Mouse (Mus musculus): ENCODE results near the gene Il17d. TPM values are rescaled to one million over a fixed set of nuclear protein-coding genes. Genes with fewer than 3 reads are reported as not detected.

Il17d gene
- total and polyA plus RNA-seq, 2 experiments = 0.17 TPM; not detected in 1

- DNase-seq (ENCODE audit: extremely low read depth, low read depth, low spot score) = no peak
- no peak for TF ChIP-seq POLR2A (IDR thresholded peaks at IDR 0.05; ENCODE audit: extremely low read depth, insufficient read depth, low read length)
- no peak for TF ChIP-seq CTCF (IDR thresholded peaks at IDR 0.05; ENCODE audit: low read depth, low read length)
- H3K4me1 ChIP-seq (ENCODE audit: control insufficient read depth, insufficient read depth, low read length) = no peaks in the 10 kb centered on the region
- no peak overlapping the region for H3K4me3 ChIP-seq (ENCODE audit: insufficient read depth, low read depth, low read length)
- H3K27ac ChIP-seq (replicated peaks; ENCODE audit: insufficient read depth, low read depth, low read length) = no peak overlapping the region
- H3K9ac ChIP-seq (ENCODE audit: low read depth, low read length) = no peak overlapping the region
- no peaks in the 10 kb centered on the region for H3K79me2 ChIP-seq (ENCODE audit: control insufficient read depth, insufficient read depth, low read length)
- WGBS = 72% methylated on average over 3 of the region's 3 CpGs
- 0 out of 2 replicates have a peak, but pooled peaks cover under 1% of the 10 kb centered on the region for H3K27me3 ChIP-seq (ENCODE audit: control insufficient read depth, insufficient read depth, low read length)
- H3K36me3 ChIP-seq (ENCODE audit: control insufficient read depth, insufficient read depth, low read length) = no peaks in the 10 kb centered on the region
These were observed 8.0 kb downstream of the Il17d start for GRCm38 (mm10) chr14:57532577-57532976.

GRCm38 (mm10) chr14:57533214-57533613 is 8.6 kb downstream of the Il17d start:
- TF ChIP-seq POLR2A (IDR thresholded peaks at IDR 0.05; ENCODE audit: extremely low read depth, insufficient read depth, low read length) = no peak
- peak; percentile 90 for TF ChIP-seq CTCF (IDR thresholded peaks at IDR 0.05; ENCODE audit: low read depth, low read length)
- no peaks in the 10 kb centered on the region for H3K4me1 ChIP-seq (ENCODE audit: control insufficient read depth, insufficient read depth, low read length)
- H3K4me3 ChIP-seq (ENCODE audit: insufficient read depth, low read depth, low read length) = no peak overlapping the region
- H3K79me2 ChIP-seq (ENCODE audit: control insufficient read depth, insufficient read depth, low read length) = no peaks in the 10 kb centered on the region
- H3K27ac ChIP-seq (replicated peaks; ENCODE audit: insufficient read depth, low read depth, low read length) = no peak overlapping the region
- no peaks in the 10 kb centered on the region for H3K27me3 ChIP-seq (ENCODE audit: control insufficient read depth, insufficient read depth, low read length)
- 50% methylated on average over 3 of the region's 3 CpGs for WGBS
- H3K9ac ChIP-seq (ENCODE audit: low read depth, low read length) = no peak overlapping the region
- no peaks in the 10 kb centered on the region for H3K36me3 ChIP-seq (ENCODE audit: control insufficient read depth, insufficient read depth, low read length)
- no peak for DNase-seq (ENCODE audit: extremely low read depth, low read depth, low spot score)

GRCm38 (mm10) chr14:57533841-57534240 is 9.3 kb downstream of the Il17d start:
- 49% methylated on average over 11 of the region's 11 CpGs for WGBS
- Histone ChIP-seq H3K4me3 (ENCODE audit: insufficient read depth, low read depth, low read length) (no peak overlapping the region), H3K27ac (replicated peaks; ENCODE audit: insufficient read depth, low read depth, low read length) (no peak overlapping the region), H3K4me1 (ENCODE audit: control insufficient read depth, insufficient read depth, low read length) (no peaks in the 10 kb centered on the region), H3K27me3 (ENCODE audit: control insufficient read depth, insufficient read depth, low read length) (no peaks in the 10 kb centered on the region), H3K9ac (ENCODE audit: low read depth, low read length) (no peak overlapping the region), H3K36me3 (ENCODE audit: control insufficient read depth, insufficient read depth, low read length) (no peaks in the 10 kb centered on the region), H3K79me2 (ENCODE audit: control insufficient read depth, insufficient read depth, low read length) (no peaks in the 10 kb centered on the region)
- DNase-seq (ENCODE audit: extremely low read depth, low read depth, low spot score) = no peak
- TF ChIP-seq CTCF (IDR thresholded peaks at IDR 0.05; ENCODE audit: low read depth, low read length) = no peak
- TF ChIP-seq POLR2A (IDR thresholded peaks at IDR 0.05; ENCODE audit: extremely low read depth, insufficient read depth, low read length) = no peak

DNA sequence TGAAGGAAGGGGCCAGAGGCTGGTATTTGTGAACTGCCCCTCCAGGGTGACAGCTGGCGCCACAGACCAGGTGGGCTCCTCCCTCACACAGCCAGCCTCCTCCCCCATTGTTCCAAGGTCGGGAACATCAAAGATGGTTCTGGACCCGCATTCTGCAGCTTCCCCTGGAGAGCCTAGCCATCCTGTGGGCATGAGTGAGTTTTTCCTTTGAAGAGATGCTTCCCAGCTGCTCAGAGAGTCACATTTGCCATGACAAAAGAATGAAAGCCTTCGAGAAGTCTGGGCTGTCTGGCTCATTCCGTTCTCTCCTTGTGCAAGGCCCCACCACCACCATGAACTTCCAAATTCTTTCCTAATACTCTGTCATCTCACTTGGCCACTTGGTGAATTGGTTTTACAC is 9.8 kb downstream of the Il17d start:
- 39% methylated on average over 5 of the region's 5 CpGs for WGBS
- Histone ChIP-seq H3K36me3 (ENCODE audit: control insufficient read depth, insufficient read depth, low read length) (no peaks in the 10 kb centered on the region), H3K4me1 (ENCODE audit: control insufficient read depth, insufficient read depth, low read length) (no peaks in the 10 kb centered on the region), H3K79me2 (ENCODE audit: control insufficient read depth, insufficient read depth, low read length) (no peaks in the 10 kb centered on the region), H3K4me3 (ENCODE audit: insufficient read depth, low read depth, low read length) (no peak overlapping the region), H3K27me3 (ENCODE audit: control insufficient read depth, insufficient read depth, low read length) (no peaks in the 10 kb centered on the region), H3K27ac (replicated peaks; ENCODE audit: insufficient read depth, low read depth, low read length) (no peak overlapping the region), H3K9ac (ENCODE audit: low read depth, low read length) (no peak overlapping the region)
- no peak for DNase-seq (ENCODE audit: extremely low read depth, low read depth, low spot score)
- no peak for TF ChIP-seq POLR2A (IDR thresholded peaks at IDR 0.05; ENCODE audit: extremely low read depth, insufficient read depth, low read length)
- no peak for TF ChIP-seq CTCF (IDR thresholded peaks at IDR 0.05; ENCODE audit: low read depth, low read length)

GRCm38 (mm10) chr14:57534961-57535360 is 10.4 kb downstream of the Il17d start:
- Histone ChIP-seq H3K27ac (replicated peaks; ENCODE audit: insufficient read depth, low read depth, low read length) (no peak overlapping the region), H3K9ac (ENCODE audit: low read depth, low read length) (no peak overlapping the region), H3K4me1 (ENCODE audit: control insufficient read depth, insufficient read depth, low read length) (no peaks in the 10 kb centered on the region), H3K4me3 (ENCODE audit: insufficient read depth, low read depth, low read length) (no peak overlapping the region), H3K36me3 (ENCODE audit: control insufficient read depth, insufficient read depth, low read length) (no peaks in the 10 kb centered on the region), H3K79me2 (ENCODE audit: control insufficient read depth, insufficient read depth, low read length) (no peaks in the 10 kb centered on the region), H3K27me3 (ENCODE audit: control insufficient read depth, insufficient read depth, low read length) (no peaks in the 10 kb centered on the region)
- whole genome bisulfite sequencing = 55% methylated on average over 8 of the region's 8 CpGs
- no peak for TF ChIP-seq CTCF (IDR thresholded peaks at IDR 0.05; ENCODE audit: low read depth, low read length)
- TF ChIP-seq POLR2A (IDR thresholded peaks at IDR 0.05; ENCODE audit: extremely low read depth, insufficient read depth, low read length) = no peak
- DNase-seq (ENCODE audit: extremely low read depth, low read depth, low spot score) = no peak

GRCm38 (mm10) chr14:57535646-57536045 is 11.1 kb downstream of the Il17d start:
- no peaks in the 10 kb centered on the region for H3K79me2 ChIP-seq (ENCODE audit: control insufficient read depth, insufficient read depth, low read length)
- no peaks in the 10 kb centered on the region for H3K36me3 ChIP-seq (ENCODE audit: control insufficient read depth, insufficient read depth, low read length)
- H3K4me3 ChIP-seq (ENCODE audit: insufficient read depth, low read depth, low read length) = no peak overlapping the region
- WGBS = 75% methylated on average over 6 of the region's 6 CpGs
- H3K27ac ChIP-seq (replicated peaks; ENCODE audit: insufficient read depth, low read depth, low read length) = no peak overlapping the region
- no peak overlapping the region for H3K9ac ChIP-seq (ENCODE audit: low read depth, low read length)
- DNase-seq (ENCODE audit: extremely low read depth, low read depth, low spot score) = no peak
- no peaks in the 10 kb centered on the region for H3K27me3 ChIP-seq (ENCODE audit: control insufficient read depth, insufficient read depth, low read length)
- H3K4me1 ChIP-seq (ENCODE audit: control insufficient read depth, insufficient read depth, low read length) = no peaks in the 10 kb centered on the region
- TF ChIP-seq CTCF (IDR thresholded peaks at IDR 0.05; ENCODE audit: low read depth, low read length) = no peak
- TF ChIP-seq POLR2A (IDR thresholded peaks at IDR 0.05; ENCODE audit: extremely low read depth, insufficient read depth, low read length) = no peak

All from liver, adult 2 months (tissue).